Mouse (Mus musculus) liver, postnatal 0 days (tissue): ENCODE results near the gene Neurl4. TPM values are rescaled to one million over a fixed set of nuclear protein-coding genes. Genes with fewer than 3 reads are reported as not detected.

Experiments used
- ATAC-seq: fragments of 200-750 bp; cut with Nextera tagmentation; 2 replicates; pipeline ENCODE4 v1.8.0; 2017; ENCODE audit warnings: mild to moderate bottlenecking, moderate library complexity
- DNase-seq: peaks from one replicate; pipeline ENCODE4 v3.0.0-alpha.2; 2016
- H3K27ac ChIP-seq: fragments of 300-500 bp; sonication (generic); 2 replicates; pipeline ENCODE4 v1.5.1; 2014; ENCODE audit warnings: antibody characterized with exemption, moderate library complexity, mild to moderate bottlenecking, low read depth
- H3K27me3 ChIP-seq: fragments of 300-500 bp; sonication (generic); 2 replicates; pipeline ENCODE4 v1.6.1; 2014; ENCODE audit warnings: low read length, control low read depth, mixed read lengths; ENCODE audit not compliant: insufficient read depth
- H3K36me3 ChIP-seq: fragments of 300-500 bp; sonication (generic); replicated peaks from 2 replicates; pipeline ENCODE4 v1.6.1; 2014; ENCODE audit warnings: mild to moderate bottlenecking, control low read depth, low read length, moderate library complexity, mixed read lengths; ENCODE audit not compliant: insufficient read depth
- H3K4me1 ChIP-seq: fragments of 300-500 bp; sonication (generic); 2 replicates; pipeline ENCODE4 v1.6.1; 2014; ENCODE audit warnings: antibody characterized with exemption, mild to moderate bottlenecking, control low read depth; ENCODE audit not compliant: insufficient read depth
- H3K4me2 ChIP-seq: fragments of 300-500 bp; sonication (generic); 2 replicates; pipeline ENCODE4 v1.6.1; 2014; ENCODE audit warnings: low read depth, mild to moderate bottlenecking, low read length, moderate library complexity, mixed read lengths
- H3K4me3 ChIP-seq: fragments of 300-500 bp; sonication (generic); 2 replicates; pipeline ENCODE4 v1.5.1; 2014; ENCODE audit warnings: low read depth, low read length
- H3K9ac ChIP-seq: fragments of 300-500 bp; sonication (generic); replicated peaks from 2 replicates; pipeline ENCODE4 v1.6.1; 2014; ENCODE audit warnings: mild to moderate bottlenecking, moderate library complexity
- H3K9me3 ChIP-seq: fragments of 300-500 bp; sonication (generic); 2 replicates; pipeline ENCODE4 v1.6.1; 2016; ENCODE audit warnings: mild to moderate bottlenecking, control low read depth, low read length, mixed read lengths
- CTCF ChIP-seq: sonication (generic); IDR thresholded peaks from 2 replicates; pipeline ENCODE4 v1.5.1; 2016; ENCODE audit warnings: antibody characterized with exemption, low read depth
- EP300 ChIP-seq: IDR thresholded peaks from 2 replicates; pipeline ENCODE4 v1.6.1; 2016; ENCODE audit warnings: antibody characterized with exemption, low read depth, mild to moderate bottlenecking
- WGBS: fragments of 180-500 bp; shearing (Covaris S2); extraction: QIAGEN DNeasy Blood & Tissue Kit; methylation state at CpG from one replicate; pipeline ENCODE4 v1.1.7; 2014; ENCODE audit not compliant: insufficient replicate concordance; 5-methylcytosine and 5-hydroxymethylcytosine counted together
- polyA plus RNA-seq: library from polyadenylated mRNA; unstranded; fragments of >200 nt; fragmentation: Nextera tagmentation; extraction: Ambion mirVana; gene quantifications from 2 replicates; pipeline ENCODE4 v1.2.1, GENCODE M21; 2015

Neurl4 gene
- polyA plus RNA-seq, 1 experiment from 2014 or later: 1.4 TPM

GRCm38 (mm10) chr11:69901406-69901846 is 554 bp downstream of the Neurl4 start:
- peak overlapping the region; percentile 99 for H3K4me2 ChIP-seq
- peak overlapping the region; percentile 87 for H3K9ac ChIP-seq
- H3K27me3 ChIP-seq: 0 out of 2 replicates have a peak, but pooled peaks cover 7% of the 10 kb centered on the region
- under 1% methylated on average over 42 of the region's 42 CpGs for WGBS
- DNase-seq: peak; percentile 92
- H3K27ac ChIP-seq: peak overlapping the region; percentile 99
- H3K4me3 ChIP-seq: peak overlapping the region; percentile 93
- H3K9me3 ChIP-seq: no peaks in the 10 kb centered on the region
- peak; percentile 84 for ATAC-seq
- H3K36me3 ChIP-seq: peaks cover 21% of the 10 kb centered on the region
- H3K4me1 ChIP-seq: peaks cover 21% of the 10 kb centered on the region
- TF ChIP-seq EP300: no peak
- TF ChIP-seq CTCF: no peak

DNA sequence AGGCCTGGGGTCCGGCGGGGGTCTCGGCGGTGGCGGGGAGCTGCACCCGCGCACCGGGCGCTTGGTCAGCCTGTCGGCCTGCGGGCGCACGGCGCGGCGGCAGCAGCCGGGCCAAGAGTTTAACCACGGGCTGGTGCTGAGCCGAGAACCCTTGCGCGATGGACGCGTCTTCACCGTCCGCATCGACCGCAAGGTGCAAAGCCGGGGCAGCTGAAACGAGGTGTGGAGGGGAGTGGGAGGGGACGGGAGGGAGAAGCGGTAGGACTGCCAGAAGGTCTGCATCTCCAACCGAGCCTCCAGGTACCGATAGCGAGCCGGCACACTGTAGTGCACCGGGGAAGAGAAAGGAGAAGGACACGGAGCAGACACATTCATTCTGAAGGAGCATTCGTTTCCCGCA is 1.1 kb downstream of the Neurl4 start:
- peak overlapping the region; percentile 99 for H3K27ac ChIP-seq
- no peaks in the 10 kb centered on the region for H3K9me3 ChIP-seq
- 7% methylated on average over 33 of the region's 39 CpGs for WGBS
- H3K4me2 ChIP-seq: peak overlapping the region; percentile 99
- TF ChIP-seq EP300 (no peak), CTCF (no peak)
- peak; percentile 16 for ATAC-seq
- H3K9ac ChIP-seq: peak overlapping the region; percentile 87
- peaks cover 27% of the 10 kb centered on the region for H3K36me3 ChIP-seq
- peaks cover 21% of the 10 kb centered on the region for H3K4me1 ChIP-seq
- peak overlapping the region; percentile 93 for H3K4me3 ChIP-seq
- DNase-seq: peak; percentile 46
- 0 out of 2 replicates have a peak, but pooled peaks cover 7% of the 10 kb centered on the region for H3K27me3 ChIP-seq

- Histone ChIP-seq H3K9ac (0 out of 2 replicates have a peak overlapping the region, but pooled peaks have one; percentile 16), H3K9me3 (no peaks in the 10 kb centered on the region), H3K27ac (no peak overlapping the region), H3K4me3 (peak overlapping the region; percentile 93), H3K4me2 (peak overlapping the region; percentile 99), H3K36me3 (peaks cover 37% of the 10 kb centered on the region), H3K27me3 (0 out of 2 replicates have a peak, but pooled peaks cover 7% of the 10 kb centered on the region), H3K4me1 (peaks cover 21% of the 10 kb centered on the region)
- ATAC-seq: no peak
- TF ChIP-seq CTCF (no peak), EP300 (no peak)
- DNase-seq: peak; percentile 22
- 84% methylated on average over 13 of the region's 13 CpGs for WGBS
Observed at GRCm38 (mm10) chr11:69902972-69903371, 2.1 kb downstream of the Neurl4 start.

- H3K9ac ChIP-seq: no peak overlapping the region
- 0 out of 2 replicates have a peak, but pooled peaks cover 5% of the 10 kb centered on the region for H3K27me3 ChIP-seq
- no peak overlapping the region for H3K27ac ChIP-seq
- H3K4me2 ChIP-seq: no peak overlapping the region
- H3K4me1 ChIP-seq: peaks cover 21% of the 10 kb centered on the region
- DNase-seq: peak; percentile 11
- peaks cover 50% of the 10 kb centered on the region for H3K36me3 ChIP-seq
- 89% methylated on average over 9 of the region's 9 CpGs for WGBS
- no peaks in the 10 kb centered on the region for H3K9me3 ChIP-seq
- ATAC-seq: no peak
- no peak overlapping the region for H3K4me3 ChIP-seq
- TF ChIP-seq CTCF (no peak), EP300 (no peak)
Observed at GRCm38 (mm10) chr11:69904311-69904710, 3.4 kb downstream of the Neurl4 start.

DNA sequence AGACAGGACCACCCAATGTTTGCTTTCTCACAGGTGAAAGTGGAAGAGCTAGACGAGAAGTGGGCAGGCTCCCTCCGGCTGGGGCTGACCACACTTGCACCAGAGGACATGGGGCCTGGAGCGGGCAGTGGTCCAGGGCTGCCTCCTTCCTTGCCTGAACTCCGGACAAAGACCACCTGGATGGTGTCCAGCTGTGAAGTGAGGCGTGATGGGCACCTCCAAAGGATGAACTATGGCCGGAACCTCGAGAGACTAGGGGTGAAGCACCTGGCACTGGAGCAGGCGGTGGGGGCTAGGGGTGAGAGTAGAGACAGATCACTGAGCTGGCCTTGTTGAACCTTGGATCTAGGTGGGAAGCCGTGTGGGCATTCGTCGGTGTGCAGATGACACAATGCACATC is 7.8 kb downstream of the Neurl4 start:
- H3K4me1 ChIP-seq: peaks cover 5% of the 10 kb centered on the region
- no peak overlapping the region for H3K4me2 ChIP-seq
- 92% methylated on average over 11 of the region's 11 CpGs for WGBS
- H3K36me3 ChIP-seq: peaks cover 78% of the 10 kb centered on the region
- H3K9me3 ChIP-seq: no peaks in the 10 kb centered on the region
- H3K4me3 ChIP-seq: no peak overlapping the region
- no peak for DNase-seq
- no peak for ATAC-seq
- H3K9ac ChIP-seq: no peak overlapping the region
- no peaks in the 10 kb centered on the region for H3K27me3 ChIP-seq
- TF ChIP-seq CTCF: no peak
- no peak for TF ChIP-seq EP300
- no peak overlapping the region for H3K27ac ChIP-seq

- H3K4me2 ChIP-seq: no peak overlapping the region
- H3K27me3 ChIP-seq: no peaks in the 10 kb centered on the region
- ATAC-seq (no peak), DNase-seq (no peak)
- no peak overlapping the region for H3K27ac ChIP-seq
- 76% methylated on average over 5 of the region's 5 CpGs for WGBS
- peaks cover 5% of the 10 kb centered on the region for H3K4me1 ChIP-seq
- H3K4me3 ChIP-seq: no peak overlapping the region
- no peak for TF ChIP-seq EP300
- TF ChIP-seq CTCF: no peak
- H3K9ac ChIP-seq: no peak overlapping the region
- peaks cover 78% of the 10 kb centered on the region for H3K36me3 ChIP-seq
- H3K9me3 ChIP-seq: no peaks in the 10 kb centered on the region
Observed at GRCm38 (mm10) chr11:69909174-69909573, 8.3 kb downstream of the Neurl4 start.

DNA sequence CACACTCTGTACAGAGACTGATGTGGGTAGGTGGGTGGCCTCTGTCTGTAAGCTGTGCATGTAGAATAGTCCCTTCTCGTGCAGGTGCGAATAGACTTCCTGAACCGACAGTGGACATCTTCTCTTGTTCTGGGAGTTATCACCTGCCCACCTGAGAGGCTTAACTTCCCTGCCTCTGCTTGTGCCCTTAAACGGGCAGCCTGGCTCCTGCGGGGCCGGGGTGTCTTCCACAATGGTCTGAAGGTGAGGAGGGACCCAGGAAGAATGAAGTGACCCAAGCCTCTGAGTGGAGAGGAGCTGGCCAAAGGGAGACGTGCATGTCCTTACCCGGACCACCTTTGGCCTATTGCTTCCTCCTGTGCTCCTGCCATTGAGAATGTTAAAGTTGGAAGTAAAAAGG is 9.3 kb downstream of the Neurl4 start:
- WGBS: 90% methylated on average over 8 of the region's 8 CpGs

More for the DNA sequence above, 9.3 kb downstream of the Neurl4 start:
- Histone ChIP-seq H3K27me3 (no peaks in the 10 kb centered on the region), H3K9me3 (no peaks in the 10 kb centered on the region), H3K4me1 (peaks cover 15% of the 10 kb centered on the region), H3K4me2 (no peak overlapping the region), H3K9ac (no peak overlapping the region), H3K36me3 (peaks cover 76% of the 10 kb centered on the region), H3K4me3 (no peak overlapping the region), H3K27ac (no peak overlapping the region)
- TF ChIP-seq CTCF (no peak), EP300 (no peak)
- ATAC-seq: no peak
- DNase-seq: peak; percentile 10
